Mouse (Mus musculus) lung, adult 2 months (tissue): ENCODE data around the gene Npw.

Experiments used
- CTCF ChIP-seq: fragments of 200-500 bp; IDR thresholded peaks from 2 replicates; pipeline ENCODE4 v1.5.1; 2011; ENCODE audit warnings: mild to moderate bottlenecking, low read length, control low read depth; ENCODE audit not compliant: insufficient read depth
- POLR2A ChIP-seq: fragments of 200-500 bp; IDR thresholded peaks from 2 replicates; pipeline ENCODE4 v1.6.1; 2011; ENCODE audit warnings: low read depth, mild to moderate bottlenecking, control low read depth, low read length, borderline replicate concordance; ENCODE audit errors: extremely low read depth

- no peak for TF ChIP-seq POLR2A
- TF ChIP-seq CTCF = no peak
Measured at GRCm38 (mm10) chr17:24651835-24652234, 6.4 kb downstream of the Npw start.
